Mouse (Mus musculus) MEL (cell line): ENCODE results near the gene Asb16. TPM values are rescaled to one million over a fixed set of nuclear protein-coding genes. Genes with fewer than 3 reads are reported as not detected.

ENCODE experiments used
- DNase-seq: peaks from one replicate; pipeline ENCODE4 v3.0.0; 2011; ENCODE audit warnings: low read depth, low spot score
- H3K27ac ChIP-seq: 2 replicates; pipeline ENCODE4 v1.5.1; 2012; ENCODE audit warnings: low read depth, mild to moderate bottlenecking, control low read depth, low read length, moderate library complexity; ENCODE audit not compliant: control insufficient read depth
- H3K27me3 ChIP-seq, 2 experiments: fragments of 150-350 bp in 1 of 2; sonication (generic) in 1 of 2; 2 replicates each; pipeline ENCODE4 v1.6.1; 2012; ENCODE audit warnings: low read length in 2 of 2, mild to moderate bottlenecking in 2 of 2, improper control_type of control experiment in 1 of 2, moderate library complexity in 1 of 2; ENCODE audit not compliant: insufficient read depth in 2 of 2, control insufficient read depth in 1 of 2
- H3K36me3 ChIP-seq, 2 experiments: 2 replicates each; pipeline ENCODE4 v1.6.1; 2012 to 2014; ENCODE audit warnings: low read length in 2 of 2, improper control_type of control experiment in 1 of 2, inconsistent platforms in 1 of 2, mild to moderate bottlenecking in 1 of 2; ENCODE audit not compliant: insufficient read depth in 2 of 2, control insufficient read depth in 1 of 2
- H3K4me1 ChIP-seq, 2 experiments: fragments of 150-350 bp in 1 of 2; sonication (generic) in 1 of 2; 2 replicates each; pipeline ENCODE4 v1.6.1; 2012; ENCODE audit warnings: low read length in 2 of 2, improper control_type of control experiment in 1 of 2, mild to moderate bottlenecking in 1 of 2; ENCODE audit not compliant: insufficient read depth in 2 of 2, control insufficient read depth in 1 of 2
- H3K4me3 ChIP-seq, 2 experiments: fragments of 150-350 bp in 1 of 2; sonication (generic) in 1 of 2; 2 replicates each; pipeline ENCODE4 v1.5.1; 2012; ENCODE audit warnings: low read depth in 2 of 2, low read length in 2 of 2, mild to moderate bottlenecking in 2 of 2, moderate library complexity in 2 of 2, control low read depth in 1 of 2, improper control_type of control experiment in 1 of 2; ENCODE audit not compliant: control insufficient read depth in 1 of 2, insufficient read depth in 1 of 2
- H3K79me2 ChIP-seq: 2 replicates; pipeline ENCODE4 v1.6.1; 2012; ENCODE audit warnings: mild to moderate bottlenecking, low read length, moderate library complexity; ENCODE audit not compliant: control insufficient read depth, poor library complexity, insufficient read depth
- H3K9ac ChIP-seq: 2 replicates; pipeline ENCODE4 v1.6.1; 2012; ENCODE audit warnings: low read depth, mild to moderate bottlenecking, control low read depth, low read length, moderate library complexity; ENCODE audit not compliant: control insufficient read depth, poor library complexity, severe bottlenecking
- H3K9me3 ChIP-seq: fragments of 150-350 bp; sonication (generic); replicated peaks from 2 replicates; pipeline ENCODE4 v1.6.1; 2012; ENCODE audit warnings: mild to moderate bottlenecking, low read length, improper control_type of control experiment, moderate library complexity; ENCODE audit not compliant: insufficient read depth
- BHLHE40 ChIP-seq: IDR thresholded peaks from 2 replicates; pipeline ENCODE4 v1.6.1; 2012; ENCODE audit warnings: low read depth, mild to moderate bottlenecking, inconsistent platforms, low read length, improper control_type of control experiment, borderline replicate concordance
- CHD1 ChIP-seq: IDR thresholded peaks from 2 replicates; pipeline ENCODE4 v1.6.1; 2012; ENCODE audit warnings: low read depth, mild to moderate bottlenecking, inconsistent platforms, low read length, improper control_type of control experiment
- CHD2 ChIP-seq: IDR thresholded peaks from 2 replicates; pipeline ENCODE4 v1.6.1; 2011; ENCODE audit warnings: low read length, improper control_type of control experiment
- CTCF ChIP-seq, 3 experiments: IDR thresholded peaks in 2 of 3; conservative IDR thresholded peaks in 1 of 3; 2 replicates each; pipeline ENCODE4 v1.5.1; 2011 to 2012; ENCODE audit warnings: low read length in 3 of 3, low read depth in 2 of 3, mild to moderate bottlenecking in 2 of 3, improper control_type of control experiment in 1 of 3, inconsistent platforms in 1 of 3, mixed read lengths in 1 of 3, moderate library complexity in 1 of 3; ENCODE audit not compliant: control insufficient read depth in 1 of 3, insufficient read depth in 1 of 3, poor library complexity in 1 of 3, severe bottlenecking in 1 of 3
- E2F4 ChIP-seq: IDR thresholded peaks from 2 replicates; pipeline ENCODE4 v1.6.1; 2011; ENCODE audit warnings: low read depth, low read length, improper control_type of control experiment, borderline replicate concordance
- EP300 ChIP-seq, 2 experiments: IDR thresholded peaks; 2 replicates each; pipeline ENCODE4 v1.6.1; 2011; ENCODE audit warnings: improper control_type of control experiment in 2 of 2, low read length in 2 of 2, low read depth in 1 of 2, mild to moderate bottlenecking in 1 of 2
- GABPA ChIP-seq: IDR thresholded peaks from 2 replicates; pipeline ENCODE4 v1.6.1; 2012; ENCODE audit warnings: low read depth, mild to moderate bottlenecking, inconsistent platforms, low read length, improper control_type of control experiment, moderate library complexity
- HCFC1 ChIP-seq: IDR thresholded peaks from 2 replicates; pipeline ENCODE4 v1.6.1; 2012; ENCODE audit warnings: low read depth, mild to moderate bottlenecking, inconsistent platforms, low read length, improper control_type of control experiment, moderate library complexity
- JUND ChIP-seq: IDR thresholded peaks from 2 replicates; pipeline ENCODE4 v1.6.1; 2011; ENCODE audit warnings: low read depth, mild to moderate bottlenecking, improper control_type of control experiment, low read length
- KAT2A ChIP-seq: conservative IDR thresholded peaks from 2 replicates; pipeline ENCODE4 v1.6.1; 2012; ENCODE audit warnings: low read depth, low read length, improper control_type of control experiment, inconsistent platforms
- MXI1 ChIP-seq: IDR thresholded peaks from 2 replicates; pipeline ENCODE4 v1.6.1; 2011; ENCODE audit warnings: mild to moderate bottlenecking, low read depth, low read length, improper control_type of control experiment
- MYB ChIP-seq: IDR thresholded peaks from 2 replicates; pipeline ENCODE4 v1.6.1; 2011; ENCODE audit warnings: mild to moderate bottlenecking, low read depth, low read length, improper control_type of control experiment
- MYC ChIP-seq: IDR thresholded peaks from 2 replicates; pipeline ENCODE4 v1.6.1; 2011; ENCODE audit warnings: low read depth, mild to moderate bottlenecking, low read length, improper control_type of control experiment, moderate library complexity
- NELFE ChIP-seq: IDR thresholded peaks from 2 replicates; pipeline ENCODE4 v1.6.1; 2011; ENCODE audit warnings: low read depth, low read length, improper control_type of control experiment
- NRF1 ChIP-seq: IDR thresholded peaks from 2 replicates; pipeline ENCODE4 v1.6.1; 2014; ENCODE audit warnings: low read depth, mild to moderate bottlenecking, inconsistent platforms, low read length, improper control_type of control experiment, moderate library complexity; ENCODE audit not compliant: poor library complexity, insufficient read depth, severe bottlenecking
- POLR2AphosphoS2 ChIP-seq: IDR thresholded peaks from 2 replicates; pipeline ENCODE4 v1.6.1; 2011; ENCODE audit warnings: low read length, improper control_type of control experiment
- RAD21 ChIP-seq: IDR thresholded peaks from 2 replicates; pipeline ENCODE4 v1.6.1; 2011; ENCODE audit warnings: mild to moderate bottlenecking, low read depth, low read length, improper control_type of control experiment
- SMC3 ChIP-seq: IDR thresholded peaks from 2 replicates; pipeline ENCODE4 v1.6.1; 2011; ENCODE audit warnings: low read depth, low read length, improper control_type of control experiment
- TBP ChIP-seq: IDR thresholded peaks from 2 replicates; pipeline ENCODE4 v1.8.0; 2011; ENCODE audit warnings: low read depth, low read length, improper control_type of control experiment
- TCF12 ChIP-seq: IDR thresholded peaks from 2 replicates; pipeline ENCODE4 v1.6.1; 2014; ENCODE audit warnings: low read depth, mild to moderate bottlenecking, inconsistent platforms, low read length, improper control_type of control experiment, moderate library complexity
- UBTF ChIP-seq: IDR thresholded peaks from 2 replicates; pipeline ENCODE4 v1.6.1; 2012; ENCODE audit warnings: low read depth, mild to moderate bottlenecking, inconsistent platforms, low read length, improper control_type of control experiment, moderate library complexity, borderline replicate concordance; ENCODE audit not compliant: insufficient read depth
- USF1 ChIP-seq: IDR thresholded peaks from 2 replicates; pipeline ENCODE4 v1.6.1; 2014; ENCODE audit warnings: low read depth, mild to moderate bottlenecking, inconsistent platforms, low read length, improper control_type of control experiment, moderate library complexity
- ZC3H11A ChIP-seq: IDR thresholded peaks from 2 replicates; pipeline ENCODE4 v1.6.1; 2012; ENCODE audit warnings: low read depth, mild to moderate bottlenecking, inconsistent platforms, low read length, improper control_type of control experiment
- ZKSCAN1 ChIP-seq: IDR thresholded peaks from 2 replicates; pipeline ENCODE4 v1.6.1; 2012; ENCODE audit warnings: low read depth, mild to moderate bottlenecking, inconsistent platforms, low read length, improper control_type of control experiment, moderate library complexity
- ZMIZ1 ChIP-seq: IDR thresholded peaks from 2 replicates; pipeline ENCODE4 v1.6.1; 2012; ENCODE audit warnings: low read depth, mild to moderate bottlenecking, inconsistent platforms, low read length, improper control_type of control experiment, moderate library complexity
- polyA plus RNA-seq, 2 experiments: library from polyadenylated mRNA; stranded (reverse) in 1 of 2; unstranded in 1 of 2; fragments of >175 nt in 1 of 2; fragments of >200 nt in 1 of 2; gene quantifications; 2 replicates each; pipeline versions ENCODE4 v1.2.1 to v1.2.4; 2012; ENCODE audit warnings: low replicate concordance in 2 of 2, low read depth in 1 of 2; ENCODE audit not compliant: insufficient read length in 2 of 2, insufficient read depth in 1 of 2, missing spikeins in 1 of 2
- total RNA-seq: library from RNA; depleted of rRNA; stranded (reverse); fragments of 300-350 nt; gene quantifications from 2 replicates; pipeline ENCODE4 v1.2.3, GENCODE M21; 2012

The Asb16 gene
- total and polyA plus RNA-seq, 3 experiments = 4.4 to 8.5 TPM; not detected in 1

GRCm38 (mm10) chr11:102308979-102309378 is 40.4 kb downstream of the Asb16 start (continued):
- TF ChIP-seq BHLHE40 (no peak), CHD1 (no peak), ZMIZ1 (no peak), ZKSCAN1 (no peak), ZC3H11A (peak; percentile 39; the same call in 1 of the 2 replicates), HCFC1 (peak; percentile 84), KAT2A (no peak), NRF1 (no peak), SMC3 (peak; percentile 68), TBP (peak; percentile 71), POLR2AphosphoS2 (peak; percentile 93), UBTF (0 out of 2 replicates have a peak, but pooled peaks have one; percentile 22), MYB (no peak), RAD21 (peak; percentile 86), TCF12 (0 out of 2 replicates have a peak, but pooled peaks have one; percentile 25), USF1 (0 out of 2 replicates have a peak, but pooled peaks have one; percentile 38), NELFE (peak; percentile 80)

- DNase-seq = no peak
- H3K9me3 ChIP-seq = no peaks in the 10 kb centered on the region
- peaks cover 0 to 10% of the 10 kb centered on the region in 2 experiments; a peak in 2 of 4 replicates for H3K4me1 ChIP-seq
- no peak for TF ChIP-seq BHLHE40
- peak; percentile 14; the same call in 1 of the 2 replicates for TF ChIP-seq POLR2AphosphoS2
- TF ChIP-seq CHD2 = no peak
- TF ChIP-seq MXI1 = peak; percentile 31; the same call in 1 of the 2 replicates
- no peak for TF ChIP-seq ZC3H11A
- TF ChIP-seq SMC3 = no peak
- no peak for TF ChIP-seq NELFE
- TF ChIP-seq JUND = no peak
- 0 out of 2 replicates have a peak, but pooled peaks have one; percentile 21 for TF ChIP-seq MYC
- TF ChIP-seq GABPA = no peak
- TF ChIP-seq E2F4 = no peak
- TF ChIP-seq CTCF (IDR thresholded peaks at IDR 0.05 in 2 of 3, conservative IDR thresholded peaks at IDR 0.05 in 1 of 3; ENCODE audit: control insufficient read depth in 1 of 3, insufficient read depth in 1 of 3, low read depth in 2 of 3, low read length in 3 of 3, poor library complexity in 1 of 3, severe bottlenecking in 1 of 3) = peak in 1 of 3 experiments; percentile 6; a peak in 1 of 6 replicates
- no peak for TF ChIP-seq EP300 (IDR thresholded peaks at IDR 0.05; ENCODE audit: low read depth in 1 of 2, low read length in 2 of 2)
- no peaks in the 10 kb centered on the region for H3K27me3 ChIP-seq
- peak overlapping the region; percentile 43 to 52 for H3K4me3 ChIP-seq
- H3K27ac ChIP-seq = peak overlapping the region; percentile 52
- peak overlapping the region; percentile 64 for H3K9ac ChIP-seq
- H3K36me3 ChIP-seq = peaks cover 4 to 8% of the 10 kb centered on the region in 2 experiments
- H3K79me2 ChIP-seq = peaks cover 11% of the 10 kb centered on the region
These were observed 41.5 kb downstream of the Asb16 start for GRCm38 (mm10) chr11:102309821-102310617.
